Mouse (Mus musculus) kidney, embryonic 14.5 days (tissue): ENCODE results near the gene Arhgap1. TPM values are rescaled to one million over a fixed set of nuclear protein-coding genes. Genes with fewer than 3 reads are reported as not detected.

ENCODE experiments used
- ATAC-seq: fragments of 200-750 bp; cut with Nextera tagmentation; 2 replicates; pipeline ENCODE4 v1.8.0; 2017; ENCODE audit warnings: moderate number of reproducible peaks, mild to moderate bottlenecking, moderate TSS enrichment, moderate library complexity; ENCODE audit not compliant: low FRiP score, low TSS enrichment
- H3K27ac ChIP-seq: fragments of 300-500 bp; sonication (generic); 2 replicates; pipeline ENCODE4 v1.5.1; 2014; ENCODE audit warnings: low read depth, mild to moderate bottlenecking, low read length, moderate library complexity, mixed read lengths
- H3K27me3 ChIP-seq: fragments of 300-500 bp; sonication (generic); 2 replicates; pipeline ENCODE4 v1.6.1; 2014; ENCODE audit warnings: mild to moderate bottlenecking, low read length; ENCODE audit not compliant: control insufficient read depth, insufficient read depth
- H3K36me3 ChIP-seq: fragments of 300-500 bp; sonication (generic); 2 replicates; pipeline ENCODE4 v1.6.1; 2014; ENCODE audit warnings: low read length, mixed read lengths; ENCODE audit not compliant: control insufficient read depth, insufficient read depth
- H3K4me1 ChIP-seq: fragments of 300-500 bp; sonication (generic); 2 replicates; pipeline ENCODE4 v1.6.1; 2014; ENCODE audit warnings: low read length, mixed read lengths; ENCODE audit not compliant: control insufficient read depth, insufficient read depth
- H3K4me2 ChIP-seq: fragments of 300-500 bp; sonication (generic); replicated peaks from 2 replicates; pipeline ENCODE4 v1.6.1; 2014; ENCODE audit warnings: low read depth, mild to moderate bottlenecking, low read length
- H3K4me3 ChIP-seq: fragments of 300-500 bp; sonication (generic); 2 replicates; pipeline ENCODE4 v1.5.1; 2014; ENCODE audit warnings: mild to moderate bottlenecking, low read length
- H3K9ac ChIP-seq: fragments of 300-500 bp; sonication (generic); 2 replicates; pipeline ENCODE4 v1.6.1; 2014; ENCODE audit warnings: low read depth, mild to moderate bottlenecking, low read length, moderate library complexity
- H3K9me3 ChIP-seq: fragments of 300-500 bp; sonication (generic); 2 replicates; pipeline ENCODE4 v1.6.1; 2016; ENCODE audit warnings: low read length; ENCODE audit not compliant: control insufficient read depth
- WGBS: fragments of 180-500 bp; shearing (Covaris S2); extraction: QIAGEN DNeasy Blood & Tissue Kit; methylation state at CpG from one replicate; pipeline ENCODE4 v1.1.7; 2014; 5-methylcytosine and 5-hydroxymethylcytosine counted together
- polyA plus RNA-seq: library from polyadenylated mRNA; unstranded; fragments of >200 nt; fragmentation: Nextera tagmentation; extraction: Ambion mirVana; gene quantifications from 2 replicates; pipeline ENCODE4 v1.2.1, GENCODE M21; 2014

Arhgap1 gene
- polyA plus RNA-seq, 1 experiment from 2014 or later = 119 TPM

GRCm38 (mm10) chr2:91630384-91630783 is 19.3 kb upstream of the Arhgap1 start:
- Histone ChIP-seq H3K36me3 (no peaks in the 10 kb centered on the region), H3K9me3 (no peaks in the 10 kb centered on the region), H3K27ac (no peak overlapping the region), H3K9ac (no peak overlapping the region), H3K27me3 (no peaks in the 10 kb centered on the region), H3K4me1 (no peaks in the 10 kb centered on the region), H3K4me2 (no peak overlapping the region), H3K4me3 (no peak overlapping the region)
- 91% methylated on average over 12 of the region's 12 CpGs for WGBS
- no peak for ATAC-seq

GRCm38 (mm10) chr2:91631826-91632225 is 17.8 kb upstream of the Arhgap1 start:
- WGBS = 89% methylated on average over 5 of the region's 5 CpGs

GRCm38 (mm10) chr2:91632316-91632715 is 17.3 kb upstream of the Arhgap1 start:
- H3K27ac ChIP-seq = no peak overlapping the region
- H3K9me3 ChIP-seq = no peaks in the 10 kb centered on the region
- H3K27me3 ChIP-seq = no peaks in the 10 kb centered on the region
- no peak overlapping the region for H3K4me2 ChIP-seq
- no peaks in the 10 kb centered on the region for H3K36me3 ChIP-seq
- H3K9ac ChIP-seq = no peak overlapping the region
- WGBS = 68% methylated on average over 5 of the region's 5 CpGs
- H3K4me1 ChIP-seq = no peaks in the 10 kb centered on the region
- H3K4me3 ChIP-seq = no peak overlapping the region
- no peak for ATAC-seq

More at GRCm38 (mm10) chr2:91631826-91632225, 17.8 kb upstream of the Arhgap1 start:
- no peak overlapping the region for H3K9ac ChIP-seq
- no peaks in the 10 kb centered on the region for H3K4me1 ChIP-seq
- no peak for ATAC-seq
- H3K4me3 ChIP-seq = no peak overlapping the region
- H3K36me3 ChIP-seq = no peaks in the 10 kb centered on the region
- H3K4me2 ChIP-seq = no peak overlapping the region
- no peaks in the 10 kb centered on the region for H3K9me3 ChIP-seq
- no peak overlapping the region for H3K27ac ChIP-seq
- H3K27me3 ChIP-seq = no peaks in the 10 kb centered on the region

GRCm38 (mm10) chr2:91633334-91633977 is 16.2 kb upstream of the Arhgap1 start:
- WGBS = 79% methylated on average over 12 of the region's 12 CpGs
- Histone ChIP-seq H3K4me3 (no peak overlapping the region), H3K9ac (no peak overlapping the region), H3K27ac (no peak overlapping the region), H3K9me3 (no peaks in the 10 kb centered on the region), H3K27me3 (no peaks in the 10 kb centered on the region), H3K4me2 (no peak overlapping the region), H3K4me1 (no peaks in the 10 kb centered on the region), H3K36me3 (no peaks in the 10 kb centered on the region)
- ATAC-seq = no peak

GRCm38 (mm10) chr2:91634841-91635240 is 14.8 kb upstream of the Arhgap1 start:
- Histone ChIP-seq H3K4me1 (no peaks in the 10 kb centered on the region), H3K27ac (no peak overlapping the region), H3K36me3 (no peaks in the 10 kb centered on the region), H3K27me3 (no peaks in the 10 kb centered on the region), H3K4me2 (no peak overlapping the region), H3K9me3 (no peaks in the 10 kb centered on the region), H3K4me3 (no peak overlapping the region), H3K9ac (no peak overlapping the region)
- ATAC-seq = no peak
- 88% methylated on average over 9 of the region's 9 CpGs for WGBS

- H3K9me3 ChIP-seq = no peaks in the 10 kb centered on the region
- H3K27me3 ChIP-seq = no peaks in the 10 kb centered on the region
- no peak overlapping the region for H3K9ac ChIP-seq
- H3K4me1 ChIP-seq = no peaks in the 10 kb centered on the region
- no peaks in the 10 kb centered on the region for H3K36me3 ChIP-seq
- no peak overlapping the region for H3K4me2 ChIP-seq
- no peak overlapping the region for H3K4me3 ChIP-seq
- H3K27ac ChIP-seq = no peak overlapping the region
- ATAC-seq = no peak
- WGBS = 88% methylated on average over 11 of the region's 11 CpGs
Observed at GRCm38 (mm10) chr2:91635486-91635885, 14.2 kb upstream of the Arhgap1 start.

- WGBS = 91% methylated on average over 8 of the region's 8 CpGs
- H3K27ac ChIP-seq = no peak within 1 kb of the TSS
Observed at GRCm38 (mm10) chr2:91636229-91636628, 13.4 kb upstream of the Arhgap1 start, which contains the start of gene F2. Gene F2, minus strand, starts transcription at chr2:91636414.

GRCm38 (mm10) chr2:91636727-91637338 is 12.8 kb upstream of the Arhgap1 start:
- Histone ChIP-seq H3K27me3 (no peaks in the 10 kb centered on the region), H3K4me2 (no peak overlapping the region), H3K36me3 (no peaks in the 10 kb centered on the region), H3K4me3 (no peak overlapping the region), H3K9me3 (no peaks in the 10 kb centered on the region), H3K4me1 (no peaks in the 10 kb centered on the region), H3K27ac (no peak overlapping the region), H3K9ac (no peak overlapping the region)
- 84% methylated on average over 5 of the region's 5 CpGs for WGBS
- no peak for ATAC-seq

More at GRCm38 (mm10) chr2:91636229-91636628, 13.4 kb upstream of the Arhgap1 start, which contains the start of gene F2:
- H3K4me1 ChIP-seq = no peaks in the 10 kb centered on the region
- H3K9me3 ChIP-seq = no peaks in the 10 kb centered on the region
- H3K4me2 ChIP-seq = no peak within 1 kb of the TSS
- H3K27me3 ChIP-seq = no peaks in the 10 kb centered on the region
- ATAC-seq = no peak
- H3K4me3 ChIP-seq = no peak within 1 kb of the TSS
- H3K36me3 ChIP-seq = no peaks in the 10 kb centered on the region
- H3K9ac ChIP-seq = no peak within 1 kb of the TSS

GRCm38 (mm10) chr2:91638931-91639330 is 10.7 kb upstream of the Arhgap1 start:
- no peak for ATAC-seq

More at GRCm38 (mm10) chr2:91638931-91639330, 10.7 kb upstream of the Arhgap1 start:
- Histone ChIP-seq H3K4me2 (no peak overlapping the region), H3K27ac (no peak overlapping the region), H3K36me3 (peaks cover 9% of the 10 kb centered on the region; the same call in 1 of the 2 replicates), H3K4me3 (no peak overlapping the region), H3K9me3 (no peaks in the 10 kb centered on the region), H3K27me3 (no peaks in the 10 kb centered on the region), H3K4me1 (no peaks in the 10 kb centered on the region), H3K9ac (no peak overlapping the region)
- 72% methylated on average over 6 of the region's 6 CpGs for WGBS
